Mouse (Mus musculus): ENCODE measurements around the gene Gjd2. TPM values are rescaled to one million over a fixed set of nuclear protein-coding genes. Genes with fewer than 3 reads are reported as not detected.

Gene Gjd2
- polyA plus RNA-seq, 1 experiment from 2014 or later: 0.05 TPM

DNA sequence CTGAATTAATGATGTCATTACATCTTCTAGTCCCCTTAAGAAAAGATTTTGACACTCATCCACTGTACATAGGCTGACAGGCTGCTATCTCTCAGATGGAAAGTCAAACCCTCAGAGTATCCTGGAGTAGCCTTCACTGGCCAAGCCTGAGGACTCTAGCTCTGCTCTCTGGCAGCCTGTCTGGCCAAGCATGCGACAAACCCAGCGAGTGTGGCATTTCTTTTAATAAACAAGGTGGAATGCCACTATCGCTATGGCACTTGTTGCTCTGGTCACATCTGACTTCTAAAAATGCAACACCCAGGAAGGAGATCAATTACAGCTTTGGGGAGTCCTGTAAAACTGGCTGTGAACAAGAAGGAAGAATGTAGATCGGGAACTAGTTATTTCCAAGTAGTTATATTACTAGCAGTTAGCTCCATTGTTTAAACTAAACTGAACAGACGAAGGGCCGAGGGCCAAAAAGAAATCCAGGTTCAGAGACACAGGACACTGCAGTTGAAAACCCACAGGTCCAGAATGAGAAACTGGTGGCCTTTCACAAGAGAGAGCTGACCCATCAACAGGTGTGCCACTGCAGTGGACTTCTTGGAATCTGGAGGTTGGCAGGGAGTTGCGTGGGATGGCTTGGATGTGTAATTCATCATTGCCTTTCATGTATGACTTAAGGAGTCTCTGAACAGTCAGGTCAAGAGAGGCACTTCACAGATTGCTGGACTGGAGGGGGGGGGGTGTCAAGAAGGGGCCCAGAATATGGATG lies 37.9 kb upstream of the Gjd2 start:
- no peak for ATAC-seq (ENCODE audit: low read depth)
- Histone ChIP-seq H3K4me3 (ENCODE audit: low read length) (no peak overlapping the region), H3K9me3 (ENCODE audit: control insufficient read depth, low read length) (no peaks in the 10 kb centered on the region), H3K27me3 (ENCODE audit: control insufficient read depth, insufficient read depth, low read depth, low read length) (no peaks in the 10 kb centered on the region), H3K27ac (ENCODE audit: low read length) (no peak overlapping the region), H3K4me2 (ENCODE audit: low read depth, low read length) (no peak overlapping the region), H3K9ac (ENCODE audit: low read length) (no peak overlapping the region), H3K36me3 (ENCODE audit: control insufficient read depth, insufficient read depth, low read length) (no peaks in the 10 kb centered on the region), H3K4me1 (replicated peaks; ENCODE audit: control insufficient read depth, insufficient read depth, low read length) (no peaks in the 10 kb centered on the region)
- WGBS: 75% methylated on average over 7 of the region's 7 CpGs

DNA sequence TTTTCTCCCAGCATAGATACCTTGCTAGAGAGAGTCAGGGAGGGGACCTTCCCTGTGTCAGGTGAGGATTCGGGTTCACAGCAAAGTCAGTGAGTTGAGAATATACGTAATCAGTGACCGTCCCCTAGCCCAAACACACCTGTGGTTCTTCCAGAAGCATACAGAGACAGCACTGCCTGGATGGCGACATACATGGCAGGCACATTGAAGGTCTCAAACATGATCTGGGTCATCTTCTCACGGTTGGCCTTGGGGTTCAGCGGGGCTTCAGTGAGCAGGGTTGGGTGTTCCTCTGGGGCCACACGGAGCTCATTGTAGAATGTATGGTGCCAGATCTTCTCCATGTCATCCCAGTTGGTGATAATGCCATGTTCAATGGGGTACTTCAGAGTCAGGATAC lies 36.7 kb upstream of the Gjd2 start:
- ATAC-seq (ENCODE audit: low read depth): no peak
- H3K4me3 ChIP-seq (ENCODE audit: low read length): no peak overlapping the region
- H3K9me3 ChIP-seq (ENCODE audit: control insufficient read depth, low read length): no peaks in the 10 kb centered on the region
- 86% methylated on average over 7 of the region's 7 CpGs for WGBS
- H3K27me3 ChIP-seq (ENCODE audit: control insufficient read depth, insufficient read depth, low read depth, low read length): no peaks in the 10 kb centered on the region
- H3K4me2 ChIP-seq (ENCODE audit: low read depth, low read length): no peak overlapping the region
- no peak overlapping the region for H3K27ac ChIP-seq (ENCODE audit: low read length)
- no peaks in the 10 kb centered on the region for H3K4me1 ChIP-seq (replicated peaks; ENCODE audit: control insufficient read depth, insufficient read depth, low read length)
- no peaks in the 10 kb centered on the region for H3K36me3 ChIP-seq (ENCODE audit: control insufficient read depth, insufficient read depth, low read length)
- no peak overlapping the region for H3K9ac ChIP-seq (ENCODE audit: low read length)

DNA sequence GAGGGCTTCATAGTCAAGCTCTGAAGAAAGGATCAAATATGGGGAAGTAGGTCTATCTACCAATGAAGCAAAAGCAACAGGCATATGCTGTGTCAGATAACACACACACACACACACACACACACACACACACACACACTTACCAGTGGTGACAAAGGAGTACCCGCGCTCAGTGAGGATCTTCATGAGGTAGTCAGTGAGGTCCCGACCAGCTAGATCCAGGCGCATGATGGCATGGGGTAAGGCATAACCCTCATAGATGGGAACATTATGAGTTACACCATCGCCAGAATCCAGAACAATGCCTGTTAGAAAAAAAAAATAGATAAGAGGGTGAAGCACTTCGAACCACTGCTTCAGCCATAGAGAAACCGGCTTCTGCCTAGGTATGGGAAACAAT lies 36.0 kb upstream of the Gjd2 start:
- 95% methylated on average over 7 of the region's 7 CpGs for WGBS
- H3K4me2 ChIP-seq (ENCODE audit: low read depth, low read length): no peak overlapping the region

DNA sequence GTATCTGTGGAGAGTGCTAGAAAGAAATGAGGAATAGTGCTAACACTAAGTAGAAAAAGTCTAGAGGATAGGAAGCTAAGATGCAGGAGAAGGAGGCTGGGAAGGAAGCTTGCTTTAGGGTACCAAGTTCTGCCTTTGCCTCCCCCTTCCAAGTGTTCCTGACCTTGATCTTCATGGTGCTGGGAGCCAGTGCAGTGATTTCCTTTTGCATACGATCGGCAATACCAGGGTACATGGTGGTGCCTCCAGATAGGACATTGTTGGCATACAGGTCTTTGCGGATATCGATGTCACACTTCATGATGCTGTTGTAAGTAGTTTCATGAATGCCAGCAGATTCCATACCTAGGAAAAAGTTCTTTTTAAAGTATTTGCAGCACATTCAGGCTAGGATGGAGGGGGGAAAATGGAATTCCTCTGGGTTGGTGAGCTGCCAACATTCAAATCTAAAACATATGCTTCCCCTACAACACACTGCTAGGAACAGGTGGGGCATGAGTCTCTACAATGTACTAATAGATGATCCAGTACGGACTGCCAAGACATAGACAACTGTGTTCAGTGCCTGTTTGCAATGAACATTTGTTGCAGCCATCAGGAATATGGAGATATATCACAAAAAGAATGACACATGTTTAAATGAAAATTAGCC lies 34.7 kb upstream of the Gjd2 start:
- ATAC-seq (ENCODE audit: low read depth): no peak
- no peak overlapping the region for H3K4me2 ChIP-seq (ENCODE audit: low read depth, low read length)
- H3K9me3 ChIP-seq (ENCODE audit: control insufficient read depth, low read length): no peaks in the 10 kb centered on the region
- H3K27me3 ChIP-seq (ENCODE audit: control insufficient read depth, insufficient read depth, low read depth, low read length): no peaks in the 10 kb centered on the region
- H3K36me3 ChIP-seq (ENCODE audit: control insufficient read depth, insufficient read depth, low read length): no peaks in the 10 kb centered on the region
- no peak overlapping the region for H3K4me3 ChIP-seq (ENCODE audit: low read length)
- WGBS: 83% methylated on average over 5 of the region's 5 CpGs
- H3K4me1 ChIP-seq (replicated peaks; ENCODE audit: control insufficient read depth, insufficient read depth, low read length): no peaks in the 10 kb centered on the region
- H3K27ac ChIP-seq (ENCODE audit: low read length): no peak overlapping the region
- H3K9ac ChIP-seq (ENCODE audit: low read length): no peak overlapping the region

More for the DNA sequence above, 36.0 kb upstream of the Gjd2 start:
- Histone ChIP-seq H3K4me1 (replicated peaks; ENCODE audit: control insufficient read depth, insufficient read depth, low read length) (no peaks in the 10 kb centered on the region), H3K4me3 (ENCODE audit: low read length) (no peak overlapping the region), H3K9me3 (ENCODE audit: control insufficient read depth, low read length) (no peaks in the 10 kb centered on the region), H3K9ac (ENCODE audit: low read length) (no peak overlapping the region), H3K27me3 (ENCODE audit: control insufficient read depth, insufficient read depth, low read depth, low read length) (no peaks in the 10 kb centered on the region), H3K36me3 (ENCODE audit: control insufficient read depth, insufficient read depth, low read length) (no peaks in the 10 kb centered on the region), H3K27ac (ENCODE audit: low read length) (no peak overlapping the region)
- no peak for ATAC-seq (ENCODE audit: low read depth)

DNA sequence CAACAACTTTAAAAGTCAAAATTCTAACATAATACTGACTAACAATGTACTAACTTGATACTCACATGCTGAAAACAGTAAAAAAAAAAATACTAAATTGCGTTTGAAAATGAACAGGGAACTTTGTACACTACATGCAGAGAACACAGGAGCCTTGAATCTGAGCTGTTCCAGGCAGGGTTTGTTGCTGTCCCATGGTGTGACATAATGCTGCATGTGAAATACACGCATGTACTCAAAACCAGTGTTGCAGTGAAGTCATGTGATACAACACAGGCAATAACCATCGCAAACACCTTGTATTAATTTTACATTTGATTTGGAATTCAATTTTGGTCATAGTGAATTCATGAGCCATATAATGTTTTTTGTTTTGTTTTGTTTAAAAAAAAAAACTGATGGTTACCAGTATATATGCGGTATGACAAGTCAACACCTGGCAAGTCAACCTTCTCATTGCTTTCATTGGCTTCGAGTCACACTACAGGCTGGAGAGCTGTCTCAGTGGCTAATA lies 32.8 kb upstream of the Gjd2 start:
- no peak for ATAC-seq (ENCODE audit: low read depth)
- Histone ChIP-seq H3K36me3 (ENCODE audit: control insufficient read depth, insufficient read depth, low read length) (no peaks in the 10 kb centered on the region), H3K4me1 (replicated peaks; ENCODE audit: control insufficient read depth, insufficient read depth, low read length) (no peaks in the 10 kb centered on the region), H3K27me3 (ENCODE audit: control insufficient read depth, insufficient read depth, low read depth, low read length) (no peaks in the 10 kb centered on the region), H3K9ac (ENCODE audit: low read length) (no peak overlapping the region), H3K4me2 (ENCODE audit: low read depth, low read length) (no peak overlapping the region), H3K27ac (ENCODE audit: low read length) (no peak overlapping the region), H3K4me3 (ENCODE audit: low read length) (no peak overlapping the region), H3K9me3 (ENCODE audit: control insufficient read depth, low read length) (no peaks in the 10 kb centered on the region)
- 89% methylated on average over 5 of the region's 5 CpGs for WGBS

DNA sequence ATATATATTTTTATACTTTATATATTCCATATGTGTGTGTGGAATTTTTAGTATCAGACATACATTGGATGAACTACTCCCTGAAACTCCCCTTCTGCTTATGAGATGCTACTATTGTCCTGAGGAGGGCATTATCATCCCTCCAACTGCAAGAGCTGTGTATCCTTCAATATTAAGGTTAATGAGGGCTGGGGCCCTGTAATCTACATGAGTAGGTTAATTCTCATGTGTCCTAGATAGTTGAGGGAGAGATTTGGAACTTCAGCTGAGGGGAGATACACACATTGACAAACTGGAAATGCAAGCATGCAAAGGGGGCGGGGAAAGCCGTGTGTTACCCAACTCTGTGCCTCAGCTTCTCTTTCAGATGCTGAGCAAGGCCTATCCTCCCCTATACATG lies 24.5 kb upstream of the Gjd2 start:
- H3K4me1 ChIP-seq (replicated peaks; ENCODE audit: control insufficient read depth, insufficient read depth, low read length): no peaks in the 10 kb centered on the region
- H3K4me2 ChIP-seq (ENCODE audit: low read depth, low read length): no peak overlapping the region
- no peak overlapping the region for H3K9ac ChIP-seq (ENCODE audit: low read length)
- H3K27me3 ChIP-seq (ENCODE audit: control insufficient read depth, insufficient read depth, low read depth, low read length): no peaks in the 10 kb centered on the region
- 64% methylated on average over 2 of the region's 2 CpGs for WGBS
- no peak overlapping the region for H3K4me3 ChIP-seq (ENCODE audit: low read length)
- no peak overlapping the region for H3K27ac ChIP-seq (ENCODE audit: low read length)
- H3K36me3 ChIP-seq (ENCODE audit: control insufficient read depth, insufficient read depth, low read length): no peaks in the 10 kb centered on the region
- ATAC-seq (ENCODE audit: low read depth): no peak
- no peaks in the 10 kb centered on the region for H3K9me3 ChIP-seq (ENCODE audit: control insufficient read depth, low read length)

DNA sequence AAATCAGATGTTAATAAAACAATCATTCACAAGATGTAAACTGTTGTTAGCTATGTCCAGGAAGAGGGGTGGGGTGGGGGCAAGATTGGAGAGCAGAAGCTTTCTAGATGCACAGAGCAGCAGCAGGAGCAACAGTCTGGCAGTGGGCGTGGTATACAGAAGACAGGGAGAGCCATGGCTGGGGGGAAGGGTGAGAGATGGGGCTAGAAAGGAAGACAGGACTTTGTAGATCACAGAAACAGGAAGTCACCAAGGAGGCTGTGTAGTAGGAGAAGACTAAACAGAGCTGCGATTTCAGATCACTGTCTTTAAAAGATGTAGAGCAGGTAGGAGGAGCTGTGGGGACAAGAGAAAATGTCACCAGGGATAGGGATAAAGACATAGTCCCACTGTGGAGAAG lies 18.8 kb upstream of the Gjd2 start:
- Histone ChIP-seq H3K4me2 (ENCODE audit: low read depth, low read length) (no peak overlapping the region), H3K27ac (ENCODE audit: low read length) (no peak overlapping the region), H3K4me1 (replicated peaks; ENCODE audit: control insufficient read depth, insufficient read depth, low read length) (no peaks in the 10 kb centered on the region), H3K4me3 (ENCODE audit: low read length) (no peak overlapping the region), H3K9me3 (ENCODE audit: control insufficient read depth, low read length) (no peaks in the 10 kb centered on the region), H3K36me3 (ENCODE audit: control insufficient read depth, insufficient read depth, low read length) (no peaks in the 10 kb centered on the region), H3K9ac (ENCODE audit: low read length) (no peak overlapping the region), H3K27me3 (ENCODE audit: control insufficient read depth, insufficient read depth, low read depth, low read length) (no peaks in the 10 kb centered on the region)
- 20% methylated on average over 2 of the region's 2 CpGs for WGBS
- no peak for ATAC-seq (ENCODE audit: low read depth)

DNA sequence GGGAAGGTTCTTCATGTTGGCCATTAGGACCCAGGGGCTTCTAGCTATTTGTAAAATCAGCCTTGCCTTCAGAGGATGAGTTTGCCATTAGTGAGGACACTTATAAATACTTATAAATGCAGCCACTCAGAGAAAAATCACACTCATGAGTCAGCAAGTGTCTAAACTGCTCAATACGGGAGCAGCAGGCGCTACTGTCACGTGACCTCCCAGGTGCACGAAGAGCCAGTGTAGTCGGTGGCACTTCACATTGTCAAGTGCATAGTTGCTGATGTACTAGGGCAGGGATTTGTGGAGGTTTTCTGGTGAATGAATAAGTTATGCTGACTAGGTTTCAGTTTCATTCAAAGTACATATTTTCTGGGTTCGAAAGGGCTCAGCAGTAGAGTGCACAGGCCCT lies 10.0 kb upstream of the Gjd2 start:
- Histone ChIP-seq H3K4me3 (ENCODE audit: low read length) (no peak overlapping the region), H3K9ac (ENCODE audit: low read length) (no peak overlapping the region), H3K4me2 (ENCODE audit: low read depth, low read length) (no peak overlapping the region), H3K36me3 (ENCODE audit: control insufficient read depth, insufficient read depth, low read length) (no peaks in the 10 kb centered on the region), H3K27ac (ENCODE audit: low read length) (no peak overlapping the region), H3K4me1 (replicated peaks; ENCODE audit: control insufficient read depth, insufficient read depth, low read length) (no peaks in the 10 kb centered on the region), H3K9me3 (ENCODE audit: control insufficient read depth, low read length) (no peaks in the 10 kb centered on the region), H3K27me3 (ENCODE audit: control insufficient read depth, insufficient read depth, low read depth, low read length) (no peaks in the 10 kb centered on the region)
- ATAC-seq (ENCODE audit: low read depth): 0 out of 2 replicates have a peak, but pooled peaks have one; percentile 45
- 69% methylated on average over 6 of the region's 6 CpGs for WGBS

DNA sequence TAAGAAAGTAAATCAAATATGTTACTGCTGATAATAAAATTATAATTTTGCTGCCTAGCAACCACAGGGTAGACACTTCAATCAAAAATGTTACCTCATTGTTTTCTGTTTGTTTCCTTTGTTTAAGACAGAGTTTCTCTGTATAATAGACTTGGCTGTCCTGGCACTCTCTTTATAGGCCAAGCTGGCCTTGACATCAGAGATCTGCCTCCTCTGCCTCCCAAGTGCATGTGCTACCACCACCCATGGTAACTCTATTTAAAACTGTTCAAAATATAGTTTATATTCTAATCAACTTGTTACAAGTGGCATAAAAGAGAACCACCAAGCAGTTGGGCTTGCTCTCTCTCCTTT lies 6.8 kb upstream of the Gjd2 start:
- no peak overlapping the region for H3K4me2 ChIP-seq (ENCODE audit: low read depth, low read length)
- no peak overlapping the region for H3K4me3 ChIP-seq (ENCODE audit: low read length)
- no peaks in the 10 kb centered on the region for H3K4me1 ChIP-seq (replicated peaks; ENCODE audit: control insufficient read depth, insufficient read depth, low read length)
- no peak overlapping the region for H3K9ac ChIP-seq (ENCODE audit: low read length)
- H3K36me3 ChIP-seq (ENCODE audit: control insufficient read depth, insufficient read depth, low read length): no peaks in the 10 kb centered on the region
- no peak for ATAC-seq (ENCODE audit: low read depth)
- H3K27me3 ChIP-seq (ENCODE audit: control insufficient read depth, insufficient read depth, low read depth, low read length): peaks cover under 1% of the 10 kb centered on the region; the same call in 1 of the 2 replicates
- H3K9me3 ChIP-seq (ENCODE audit: control insufficient read depth, low read length): no peaks in the 10 kb centered on the region
- no peak overlapping the region for H3K27ac ChIP-seq (ENCODE audit: low read length)
